Mouse (Mus musculus): ENCODE results near the gene Gps2. TPM values are rescaled to one million over a fixed set of nuclear protein-coding genes. Genes with fewer than 3 reads are reported as not detected.

Gps2 gene
- total and polyA plus RNA-seq, 3 experiments, result 78.0 to 113 TPM; not detected in 1

DNA sequence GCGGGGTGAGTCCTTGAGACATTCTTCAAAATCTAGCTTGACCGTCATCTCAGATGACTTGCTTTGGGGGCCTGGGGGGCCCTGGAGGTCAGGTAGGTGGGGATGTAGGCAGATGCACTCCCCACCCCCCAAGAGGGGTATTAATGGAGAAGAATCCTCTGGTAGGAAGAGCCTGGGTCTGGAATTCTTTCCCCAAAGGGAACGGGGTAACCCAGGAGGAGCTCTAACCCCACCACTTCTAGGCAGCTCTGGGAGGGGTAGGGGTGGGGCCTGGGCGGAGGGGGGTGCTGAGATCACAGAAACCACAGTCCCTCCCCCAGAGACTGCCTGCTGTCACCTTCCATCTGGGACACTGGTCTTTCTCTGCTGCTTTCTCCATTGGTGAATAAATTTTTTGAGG is 18.4 kb upstream of the Gps2 start, which contains the start of gene Acap1 (continued):
- TF ChIP-seq CHD1 (IDR thresholded peaks at IDR 0.05; ENCODE audit: low read depth, low read length) (no peak), GATA1 (IDR thresholded peaks at IDR 0.05; ENCODE audit: low read depth, low read length) (no peak), ZMIZ1 (IDR thresholded peaks at IDR 0.05; ENCODE audit: low read depth, low read length) (no peak), MEF2A (IDR thresholded peaks at IDR 0.05; ENCODE audit: extremely low read depth, insufficient replicate concordance, low read depth, low read length, poor library complexity, severe bottlenecking) (no peak), POLR2AphosphoS5 (IDR thresholded peaks at IDR 0.05; ENCODE audit: borderline replicate concordance, low read depth, low read length) (no peak), USF1 (IDR thresholded peaks at IDR 0.05; ENCODE audit: low read depth, low read length) (no peak), MXI1 (IDR thresholded peaks at IDR 0.05; ENCODE audit: low read depth, low read length) (0 out of 2 replicates have a peak, but pooled peaks have one; percentile 31), E2F4 (IDR thresholded peaks at IDR 0.05; ENCODE audit: borderline replicate concordance, low read depth, low read length) (no peak), BHLHE40 (IDR thresholded peaks at IDR 0.05; ENCODE audit: borderline replicate concordance, low read depth, low read length) (no peak), ETS1 (IDR thresholded peaks at IDR 0.05; ENCODE audit: low read depth, low read length) (0 out of 2 replicates have a peak, but pooled peaks have one; percentile 30), NRF1 (IDR thresholded peaks at IDR 0.05; ENCODE audit: insufficient read depth, low read depth, low read length, poor library complexity, severe bottlenecking) (no peak), USF2 (IDR thresholded peaks at IDR 0.05; ENCODE audit: borderline replicate concordance in 1 of 2, insufficient read depth in 1 of 2, low read depth in 1 of 2, low read length in 2 of 2) (no peak), ZNF384 (IDR thresholded peaks at IDR 0.05; ENCODE audit: low read depth, low read length) (no peak), MYB (IDR thresholded peaks at IDR 0.05; ENCODE audit: low read depth, low read length) (no peak), MYC (IDR thresholded peaks at IDR 0.05; ENCODE audit: low read depth, low read length) (no peak), MAX (IDR thresholded peaks at IDR 0.05; ENCODE audit: low read length) (no peak), SMC3 (IDR thresholded peaks at IDR 0.05; ENCODE audit: low read depth, low read length) (no peak), UBTF (IDR thresholded peaks at IDR 0.05; ENCODE audit: borderline replicate concordance, insufficient read depth, low read depth, low read length) (no peak)

DNA sequence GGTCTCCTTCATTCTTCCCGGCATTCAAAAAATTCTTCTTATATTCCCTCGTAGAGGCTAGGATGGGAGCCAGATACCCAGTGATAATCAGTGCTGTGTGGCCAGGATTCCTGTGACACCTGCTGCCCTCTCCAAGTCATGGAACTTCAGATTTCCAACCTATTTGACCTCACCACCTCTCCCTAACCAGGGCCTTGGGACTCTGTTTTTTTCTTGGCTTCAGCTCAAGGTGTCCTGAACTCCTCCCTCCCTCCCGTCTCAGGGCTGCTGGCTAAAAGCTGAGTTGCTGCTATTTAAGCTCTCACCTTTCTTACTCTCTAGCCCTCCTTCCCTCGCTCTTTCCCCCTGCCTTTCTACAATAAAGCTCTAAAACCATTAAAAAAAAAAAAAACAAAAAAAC is 13.8 kb upstream of the Gps2 start:
- Histone ChIP-seq H3K36me3 (ENCODE audit: control insufficient read depth in 1 of 2, insufficient read depth in 2 of 2, low read length in 2 of 2) (peaks cover 0 to 6% of the 10 kb centered on the region in 2 experiments; a peak in 3 of 4 replicates), H3K4me3 (ENCODE audit: control insufficient read depth in 1 of 2, insufficient read depth in 1 of 2, low read depth in 2 of 2, low read length in 2 of 2) (no peak overlapping the region), H3K27ac (ENCODE audit: control insufficient read depth, low read depth, low read length) (no peak overlapping the region), H3K9me3 (replicated peaks; ENCODE audit: insufficient read depth, low read length) (no peaks in the 10 kb centered on the region), H3K79me2 (ENCODE audit: control insufficient read depth, insufficient read depth, low read length, poor library complexity) (peaks cover 18% of the 10 kb centered on the region), H3K4me1 (ENCODE audit: control insufficient read depth in 1 of 2, insufficient read depth in 2 of 2, low read length in 2 of 2) (peaks cover 2 to 16% of the 10 kb centered on the region in 2 experiments; a peak in 2 of 4 replicates), H3K27me3 (ENCODE audit: control insufficient read depth in 1 of 2, insufficient read depth in 2 of 2, low read length in 2 of 2) (no peaks in the 10 kb centered on the region), H3K9ac (ENCODE audit: control insufficient read depth, low read depth, low read length, poor library complexity, severe bottlenecking) (no peak overlapping the region)
- no peak for DNase-seq (ENCODE audit: low read depth, low spot score)
- TF ChIP-seq ZNF384 (IDR thresholded peaks at IDR 0.05; ENCODE audit: low read depth, low read length) (peak; percentile 58; the same call in 1 of the 2 replicates), MYB (IDR thresholded peaks at IDR 0.05; ENCODE audit: low read depth, low read length) (no peak)

Data from MEL (cell line).